Mouse (Mus musculus): ENCODE results near the gene Ulk4.

DNA sequence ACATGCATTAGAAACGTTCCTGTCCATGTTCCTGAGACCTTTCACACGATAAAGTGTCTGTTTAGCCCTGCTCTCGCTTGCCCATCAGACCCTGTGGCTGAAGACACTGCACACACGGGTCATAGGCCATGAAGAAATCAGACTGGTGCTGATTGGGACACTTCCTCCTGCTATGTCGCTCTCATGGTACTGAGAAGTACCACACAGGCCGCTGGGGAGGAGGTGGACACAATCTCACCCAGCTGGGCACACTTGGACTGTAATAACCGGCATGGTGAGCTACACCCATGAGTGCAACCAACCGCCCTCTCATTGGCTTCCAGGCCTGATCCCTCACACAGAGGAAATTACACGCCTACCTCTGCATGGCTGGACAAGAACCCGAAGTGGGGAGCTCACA is 58.8 kb downstream of the Ulk4 start:
- TF ChIP-seq CTCF (IDR thresholded peaks at IDR 0.05; ENCODE audit: borderline replicate concordance, extremely low read depth, insufficient read depth, insufficient read length) (no peak), POLR2A (IDR thresholded peaks at IDR 0.05; ENCODE audit: borderline replicate concordance, extremely low read depth, insufficient read depth, insufficient read length, poor library complexity, severe bottlenecking) (no peak)
